Mouse (Mus musculus): ENCODE measurements around the gene Cpsf2.
"Not testable (repeated sequence)": the region's sequence is repeated elsewhere in the genome, so short reads cannot be mapped to it uniquely, and the experiment has no call there.

Gene Cpsf2

GRCm38 (mm10) chr12:101975601-101976571 lies at the start of gene Cpsf2:
Cpsf2 (plus strand) TSS chr12:101975988.
- in situ Hi-C loops (cut with MboI; ENCODE audit: unreplicated experiment in 2 of 2): loop anchor here (5.0 to 25.0 kb wide), 3 partner anchors 476 to 1369 kb away; partner anchors contain the start of genes Gm20604 (in 1 of the 2), Gm28051 (in 1 of the 2), Gon7 (in 1 of the 2) and Ubr7 (in 1 of the 2)

- in situ Hi-C loops (cut with MboI; ENCODE audit: unreplicated experiment in 2 of 2): no loop called here
Observed at GRCm38 (mm10) chr12:101928423-101928822, 47.4 kb upstream of the Cpsf2 start.

DNA sequence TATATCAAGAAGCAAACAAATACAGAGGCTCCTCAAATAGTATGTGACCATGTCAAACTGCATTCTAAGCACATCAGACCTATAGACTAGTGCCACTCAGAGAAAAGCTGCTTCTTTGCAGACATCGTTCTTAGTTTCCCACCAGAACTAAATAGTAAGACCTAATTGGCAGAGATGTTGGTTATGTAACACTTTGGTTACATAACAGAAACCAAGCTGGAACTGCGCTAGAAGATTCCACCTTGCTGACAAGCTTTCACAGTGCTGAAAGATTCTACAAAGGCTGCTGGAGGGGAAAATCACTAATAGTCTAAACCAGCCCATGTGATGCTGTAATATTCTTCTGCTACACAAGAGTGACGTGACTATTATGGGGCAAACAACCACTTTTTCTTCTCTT lies 40.6 kb upstream of the Cpsf2 start:
- in situ Hi-C loops (cut with MboI; ENCODE audit: unreplicated experiment in 2 of 2): no loop called here

DNA sequence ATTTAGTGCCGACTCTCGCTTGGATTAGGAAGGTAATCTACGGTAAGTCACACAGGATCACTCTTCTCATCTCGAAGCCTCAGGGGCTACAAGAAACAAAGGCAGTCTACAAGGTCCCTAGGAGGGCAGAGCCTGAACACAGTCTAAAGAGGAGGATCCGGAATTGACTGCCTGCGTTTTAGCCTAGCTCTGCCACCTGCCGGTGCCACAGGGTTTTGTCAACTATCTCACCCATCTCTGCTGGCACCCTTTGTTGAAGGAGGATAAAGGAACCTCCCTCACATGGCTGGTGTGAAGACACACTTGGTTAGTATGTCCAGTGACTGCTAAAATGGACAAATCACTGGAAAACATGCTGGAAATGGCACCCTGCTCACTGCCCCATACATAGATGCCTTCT lies 38.2 kb upstream of the Cpsf2 start:
- in situ Hi-C loops (cut with MboI; ENCODE audit: unreplicated experiment in 2 of 2): no loop called here

- in situ Hi-C loops (cut with MboI; ENCODE audit: unreplicated experiment in 2 of 2): no loop called here
Observed at GRCm38 (mm10) chr12:101947986-101948385, 27.8 kb upstream of the Cpsf2 start.

GRCm38 (mm10) chr12:101948801-101949200 lies 27.0 kb upstream of the Cpsf2 start:
- in situ Hi-C loops (cut with MboI; ENCODE audit: unreplicated experiment in 2 of 2): no loop called here

DNA sequence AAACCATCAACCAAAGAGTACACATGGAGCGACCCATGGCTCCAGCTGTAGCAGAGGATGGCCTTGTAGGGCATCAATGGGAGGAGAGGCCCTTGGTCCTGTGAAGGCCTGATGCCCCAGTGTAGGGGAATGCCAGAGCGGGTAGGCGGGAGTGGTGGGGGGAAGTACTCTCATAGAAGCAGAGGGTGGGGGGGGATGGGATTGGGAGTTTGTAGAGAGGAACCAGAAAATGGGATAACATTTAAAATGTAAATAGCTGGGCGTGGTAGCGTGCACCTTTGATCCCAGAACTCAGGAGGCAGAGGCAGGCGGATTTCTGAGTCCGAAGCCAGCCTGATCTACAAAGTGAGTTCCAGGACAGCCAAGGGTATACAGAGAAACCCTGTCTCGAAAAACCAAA lies 20.0 kb upstream of the Cpsf2 start:
- in situ Hi-C loops (cut with MboI; ENCODE audit: unreplicated experiment in 2 of 2): not testable (repeated sequence)

DNA sequence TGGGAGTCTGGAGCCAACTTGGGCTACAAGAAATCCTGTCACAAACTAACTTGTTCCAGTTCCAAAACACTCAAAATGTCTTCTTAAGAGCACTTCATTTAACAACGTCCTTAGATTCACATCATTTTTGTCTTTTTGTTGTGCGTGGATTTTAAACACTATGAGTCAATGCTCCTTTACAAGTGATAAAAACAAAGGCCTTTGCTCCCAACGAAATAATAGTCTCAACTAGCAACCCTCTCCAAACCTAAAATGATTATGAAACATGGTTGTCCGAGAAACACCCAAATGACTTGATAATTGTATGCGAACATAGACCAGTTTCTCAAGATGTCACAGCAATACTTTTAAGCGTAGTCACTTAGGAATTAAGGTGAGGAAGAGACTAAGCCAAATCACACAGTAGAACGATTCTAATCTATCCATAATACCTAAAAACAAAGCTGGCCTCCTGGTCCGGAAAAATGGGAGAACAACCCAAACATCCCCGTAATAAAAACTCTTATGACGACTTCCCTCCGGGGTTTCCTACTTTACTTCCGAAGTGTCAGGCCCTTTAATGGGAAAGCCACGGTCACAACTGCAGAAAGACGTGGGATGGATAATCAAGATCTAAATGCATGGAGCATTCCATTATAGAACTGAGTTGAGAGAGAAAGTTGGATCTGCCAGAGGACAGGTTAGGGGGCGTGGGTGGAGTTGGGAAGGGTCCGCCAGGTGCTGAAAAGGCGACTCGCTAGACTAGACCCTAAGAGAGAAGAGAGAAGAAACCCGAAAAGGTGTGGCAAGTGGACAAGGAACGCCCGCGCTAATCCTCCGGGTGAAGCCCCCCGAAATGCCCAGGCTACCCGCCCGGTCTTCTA lies 18.5 kb upstream of the Cpsf2 start:
- in situ Hi-C loops (cut with MboI; ENCODE audit: unreplicated experiment in 2 of 2): no loop called here

DNA sequence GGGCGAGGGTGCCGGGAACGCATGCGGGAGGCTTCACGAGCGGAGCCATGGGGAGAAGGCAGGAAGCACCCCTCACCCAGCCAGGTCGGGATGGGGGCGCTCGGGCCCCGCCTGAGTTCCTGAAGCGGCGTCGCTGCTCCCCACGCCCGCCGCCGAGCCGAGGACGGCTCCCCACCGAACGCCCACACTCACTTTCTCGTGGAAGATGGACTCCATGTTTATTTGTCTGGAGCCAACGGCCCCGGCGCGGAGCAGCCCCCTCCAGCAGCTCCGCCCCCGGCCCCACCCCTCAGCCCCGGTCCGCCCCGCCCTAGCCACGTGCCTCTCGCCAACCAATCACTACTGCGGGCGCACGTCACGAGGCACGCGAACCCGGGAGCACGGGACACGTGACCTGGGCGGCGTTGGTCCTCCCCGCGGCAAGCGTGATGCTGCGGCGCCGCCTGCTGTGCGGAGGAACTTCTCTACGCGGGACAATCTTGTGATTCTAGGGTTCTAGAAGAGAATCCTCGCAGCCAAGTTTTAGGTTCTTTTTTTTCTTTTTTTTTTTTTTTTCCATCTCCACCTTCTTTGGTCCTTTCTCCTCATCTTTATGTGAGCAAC lies 17.7 kb upstream of the Cpsf2 start, which contains the start of gene Atxn3:
Gene Atxn3, minus strand, starts transcription at position 305 of the 603 bp plus-strand sequence.
- in situ Hi-C loops (cut with MboI; ENCODE audit: unreplicated experiment in 2 of 2): no loop called here

DNA sequence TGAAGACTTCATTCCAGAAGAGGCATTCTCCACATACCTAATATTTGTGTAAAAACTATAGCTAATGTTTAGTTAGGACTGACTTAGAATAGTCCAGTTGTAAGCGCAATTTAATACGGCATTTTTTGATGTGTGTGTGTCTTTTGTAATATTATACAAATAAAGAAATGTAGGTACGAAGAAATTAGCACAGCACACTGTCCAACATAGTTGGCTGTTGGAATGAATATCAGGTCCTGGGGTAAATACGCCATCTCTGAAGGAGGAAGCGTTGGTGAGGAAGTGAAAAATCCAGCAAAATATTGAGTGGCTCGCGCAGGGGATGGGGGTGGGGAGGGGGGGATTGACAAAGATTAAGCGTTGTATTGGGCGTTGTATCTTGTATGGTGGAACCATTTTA lies 17.2 kb upstream of the Cpsf2 start:
- in situ Hi-C loops (cut with MboI; ENCODE audit: unreplicated experiment in 2 of 2): no loop called here

GRCm38 (mm10) chr12:101958960-101959780 lies 16.6 kb upstream of the Cpsf2 start:
- in situ Hi-C loops (cut with MboI; ENCODE audit: unreplicated experiment in 2 of 2): not testable (repeated sequence)

GRCm38 (mm10) chr12:101971311-101971710 lies 4.5 kb upstream of the Cpsf2 start:
- in situ Hi-C loops (cut with MboI; ENCODE audit: unreplicated experiment in 2 of 2): loop anchor here in 1 of 2 experiments (10.0 kb wide), 1 partner anchor 1373 kb away; no protein-coding TSS in a partner anchor

DNA sequence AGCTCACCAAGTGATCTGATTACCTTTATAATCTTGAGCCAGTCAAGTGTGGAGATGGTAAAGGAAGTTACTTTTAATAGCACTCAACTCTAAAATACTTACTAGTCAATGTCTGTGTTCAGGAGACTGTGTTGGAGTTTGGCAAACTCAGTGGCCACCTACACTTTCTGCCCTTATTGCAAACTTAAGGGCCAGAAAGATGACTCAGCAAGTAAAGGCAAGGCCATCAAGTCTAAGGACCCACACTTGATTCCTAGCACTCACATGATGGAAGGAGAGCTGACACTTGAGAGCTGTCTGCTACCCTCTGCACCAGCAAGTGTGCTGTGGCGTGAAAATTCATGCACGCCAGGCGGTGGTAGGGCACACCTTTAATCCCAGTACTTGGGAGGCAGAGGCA lies 3.6 kb upstream of the Cpsf2 start:
- in situ Hi-C loops (cut with MboI; ENCODE audit: unreplicated experiment in 2 of 2): loop anchor here in 1 of 2 experiments (10.0 kb wide), 1 partner anchor 1373 kb away; no protein-coding TSS in a partner anchor

DNA sequence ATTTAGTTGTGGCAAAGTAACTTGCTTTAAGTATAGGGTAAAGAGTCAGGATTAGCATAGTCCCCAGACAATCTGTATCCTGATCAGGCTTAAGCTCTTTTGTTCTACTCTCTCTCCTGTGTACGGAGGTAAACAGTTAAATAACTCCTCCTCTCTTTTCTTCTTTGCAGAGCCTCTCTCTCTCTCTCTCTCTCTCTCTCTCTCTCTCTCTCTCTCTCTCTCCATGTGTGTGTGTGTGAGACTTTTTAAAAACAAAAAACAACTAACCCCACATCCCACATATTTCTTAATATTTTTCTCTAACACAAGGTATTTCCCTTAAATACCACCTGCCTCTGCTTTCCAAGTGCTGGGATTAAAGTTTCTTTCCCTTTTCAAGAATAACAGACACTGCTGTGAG lies 1.2 kb upstream of the Cpsf2 start:
- in situ Hi-C loops (cut with MboI; ENCODE audit: unreplicated experiment in 2 of 2): loop anchor here in 1 of 2 experiments (10.0 kb wide), 1 partner anchor 1370 kb away; no protein-coding TSS in a partner anchor

DNA sequence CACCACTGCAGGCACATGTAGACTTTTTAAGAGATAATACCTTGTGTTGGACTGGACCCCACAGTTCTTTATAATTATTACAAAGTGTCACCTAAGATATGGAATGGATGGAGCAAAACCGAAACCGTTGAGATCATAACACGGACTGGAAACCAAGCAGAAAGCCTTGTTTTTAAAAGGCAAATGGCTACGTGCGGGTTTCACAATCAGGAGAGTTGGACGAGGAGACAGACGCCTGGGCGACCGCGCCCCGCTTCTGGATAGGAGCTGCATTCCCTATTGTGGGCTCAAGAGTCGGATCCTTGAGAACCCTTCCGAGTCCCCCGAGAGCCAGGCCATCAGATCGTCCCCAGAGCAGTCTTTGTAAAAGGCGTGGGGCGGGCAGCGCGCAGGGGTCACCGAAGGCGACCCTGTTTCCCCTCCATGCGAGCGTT lies 604 bp upstream of the Cpsf2 start:
- in situ Hi-C loops (cut with MboI; ENCODE audit: unreplicated experiment in 2 of 2): loop anchor here (5.0 to 25.0 kb wide), 3 partner anchors 477 to 1370 kb away; partner anchors contain the start of genes Gm20604 (in 1 of the 2), Gm28051 (in 1 of the 2), Gon7 (in 1 of the 2) and Ubr7 (in 1 of the 2)

DNA sequence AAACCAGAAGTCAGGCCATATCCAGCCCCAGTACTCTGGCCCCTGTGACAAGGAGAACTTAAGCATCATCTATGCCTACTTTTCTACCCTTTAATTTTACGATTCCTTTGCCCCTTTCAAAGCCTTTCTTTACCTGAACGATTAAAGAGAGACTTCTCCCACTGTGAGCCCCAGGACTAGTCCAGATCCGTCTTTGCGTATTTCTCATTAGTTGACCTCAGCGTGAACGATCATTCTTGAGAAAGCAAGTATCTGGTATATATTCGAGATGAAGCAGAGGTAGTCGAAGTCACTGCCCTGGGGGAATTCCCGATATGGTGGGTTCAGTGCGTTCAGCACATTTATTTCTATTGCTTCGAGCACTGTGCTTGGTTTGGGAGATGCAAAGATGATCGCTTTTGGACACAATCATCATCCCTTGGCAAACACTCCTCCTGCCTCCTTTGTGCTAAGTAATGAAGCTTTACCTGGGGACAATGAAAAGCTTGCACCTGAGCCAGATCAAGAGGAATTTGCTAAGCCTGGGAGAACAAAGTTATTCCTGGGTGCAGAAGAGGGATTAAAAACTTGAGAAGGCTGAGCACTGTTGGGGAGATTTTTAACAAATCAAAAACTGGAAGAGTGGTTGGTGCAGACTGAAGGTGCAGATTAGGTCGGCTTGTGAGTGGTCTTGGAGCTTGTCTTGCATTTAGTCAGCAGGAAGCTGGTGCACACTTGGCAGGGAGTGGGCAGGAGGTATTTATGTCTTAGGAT lies 1.0 kb downstream of the Cpsf2 start:
- in situ Hi-C loops (cut with MboI; ENCODE audit: unreplicated experiment in 2 of 2): loop anchor here (5.0 to 25.0 kb wide), 3 partner anchors 475 to 1368 kb away; partner anchors contain the start of genes Gm20604 (in 1 of the 2), Gm28051 (in 1 of the 2), Gon7 (in 1 of the 2) and Ubr7 (in 1 of the 2)

DNA sequence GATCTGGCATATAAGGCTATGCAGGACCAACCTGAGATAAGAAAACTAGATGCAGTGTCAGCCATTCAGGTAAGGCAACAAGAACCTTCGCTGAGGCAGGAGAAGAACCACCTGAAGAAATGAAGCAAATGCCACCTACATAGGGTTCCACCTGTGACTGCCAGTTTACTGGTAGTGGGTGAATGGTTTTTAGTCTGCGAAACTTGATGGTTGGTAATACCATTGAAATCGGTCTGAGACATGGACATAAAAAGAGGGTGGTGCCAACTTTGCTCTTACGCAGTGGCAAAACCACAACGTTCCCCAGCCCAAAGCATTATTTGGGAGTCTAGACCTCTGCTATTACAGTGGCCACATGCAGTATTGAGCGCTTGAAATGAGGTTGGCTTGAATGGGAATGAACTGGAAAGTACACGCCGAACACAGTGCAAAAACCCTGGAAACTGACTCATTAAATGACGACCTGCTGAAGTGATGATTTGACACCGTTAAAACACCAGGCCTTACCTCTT lies 1.7 kb downstream of the Cpsf2 start:
- in situ Hi-C loops (cut with MboI; ENCODE audit: unreplicated experiment in 2 of 2): loop anchor here (5.0 to 25.0 kb wide), 3 partner anchors 475 to 1367 kb away; partner anchors contain the start of genes Gm20604 (in 1 of the 2), Gm28051 (in 1 of the 2), Gon7 (in 1 of the 2) and Ubr7 (in 1 of the 2)

GRCm38 (mm10) chr12:101978162-101978561 lies 2.4 kb downstream of the Cpsf2 start:
- in situ Hi-C loops (cut with MboI; ENCODE audit: unreplicated experiment in 2 of 2): loop anchor here (5.0 to 25.0 kb wide), 3 partner anchors 474 to 1367 kb away; partner anchors contain the start of genes Gm20604 (in 1 of the 2), Gm28051 (in 1 of the 2), Gon7 (in 1 of the 2) and Ubr7 (in 1 of the 2)

Data from v-Abl transformed pro-B cells (cell line).